Mouse (Mus musculus) adrenal gland, adult 8-10 months (tissue): ENCODE results near the gene Nudt22. TPM values are rescaled to one million over a fixed set of nuclear protein-coding genes. Genes with fewer than 3 reads are reported as not detected.

Experiments
- DNase-seq: peaks from one replicate; pipeline ENCODE4 v3.0.0; 2022
- total RNA-seq, 4 experiments: library from RNA; stranded (reverse); gene quantifications; 2 replicates each; pipeline ENCODE4 v1.2.4; 2022

Gene Nudt22
- total RNA-seq, 4 experiments from 2014 or later = 36.6 to 56.0 (median 48.7) TPM

GRCm38 (mm10) chr19:6977759-6978638 is 17.9 kb downstream of the Nudt22 start:
- no peak for DNase-seq

GRCm38 (mm10) chr19:6975537-6976521 is 20.1 kb downstream of the Nudt22 start, which contains the start of gene Plcb3:
Plcb3 (minus strand) TSS chr19:6976470.
- peak; percentile 69 for DNase-seq

- peak; percentile 77 for DNase-seq
These were observed 21.4 kb downstream of the Nudt22 start, which contains the start of gene Ppp1r14b for GRCm38 (mm10) chr19:6974211-6975205. Ppp1r14b (plus strand) TSS chr19:6974968.

- no peak for DNase-seq
These were observed 22.2 kb downstream of the Nudt22 start for GRCm38 (mm10) chr19:6973581-6974190.

GRCm38 (mm10) chr19:6972247-6972917 is 23.5 kb downstream of the Nudt22 start:
- no peak for DNase-seq

GRCm38 (mm10) chr19:6971644-6972043 is 24.3 kb downstream of the Nudt22 start:
- no peak for DNase-seq

GRCm38 (mm10) chr19:6970460-6971085 is 25.3 kb downstream of the Nudt22 start:
- DNase-seq = no peak

GRCm38 (mm10) chr19:6969665-6970381 is 26.1 kb downstream of the Nudt22 start:
- DNase-seq = no peak

- DNase-seq = no peak
These were observed 26.6 kb downstream of the Nudt22 start for GRCm38 (mm10) chr19:6969291-6969664.

- no peak for DNase-seq
These were observed 27.2 kb downstream of the Nudt22 start for GRCm38 (mm10) chr19:6968491-6969271.

GRCm38 (mm10) chr19:6956461-6956860 is 39.5 kb downstream of the Nudt22 start:
- DNase-seq = no peak

GRCm38 (mm10) chr19:6955424-6955823 is 40.5 kb downstream of the Nudt22 start:
- no peak for DNase-seq

- DNase-seq = no peak
These were observed 41.9 kb downstream of the Nudt22 start for GRCm38 (mm10) chr19:6954046-6954445.

GRCm38 (mm10) chr19:6952712-6953037 is 43.2 kb downstream of the Nudt22 start:
- DNase-seq = peak; percentile 82

GRCm38 (mm10) chr19:6951994-6952711 is 43.8 kb downstream of the Nudt22 start:
- DNase-seq = peak; percentile 91

- peak; percentile 98 for DNase-seq
These were observed 44.4 kb downstream of the Nudt22 start for GRCm38 (mm10) chr19:6951381-6951968.

- peak; percentile 64 for DNase-seq
These were observed 45.2 kb downstream of the Nudt22 start for GRCm38 (mm10) chr19:6950613-6951153.
